Mouse (Mus musculus) layer of hippocampus, postnatal 14 days (tissue): ENCODE results near the gene Tmem243. TPM values are rescaled to one million over a fixed set of nuclear protein-coding genes. Genes with fewer than 3 reads are reported as not detected.
"Not testable (repeated sequence)": the region's sequence is repeated elsewhere in the genome, so short reads cannot be mapped to it uniquely, and the experiment has no call there.

Experiments
- DNase-seq, 2 experiments: peaks; one replicate each; pipeline ENCODE4 v3.0.0; 2021 to 2022; ENCODE audit warnings: low spot score in 2 of 2, mixed read lengths in 1 of 2
- total RNA-seq, 2 experiments: library from RNA; stranded (reverse); gene quantifications; 2 replicates each; pipeline ENCODE4 v1.2.3; 2021

Gene Tmem243
- total RNA-seq, 2 experiments from 2014 or later = 7.4 to 7.8 TPM

GRCm38 (mm10) chr5:9103958-9104357 lies 3.5 kb downstream of the Tmem243 start:
- no peak for DNase-seq

DNA sequence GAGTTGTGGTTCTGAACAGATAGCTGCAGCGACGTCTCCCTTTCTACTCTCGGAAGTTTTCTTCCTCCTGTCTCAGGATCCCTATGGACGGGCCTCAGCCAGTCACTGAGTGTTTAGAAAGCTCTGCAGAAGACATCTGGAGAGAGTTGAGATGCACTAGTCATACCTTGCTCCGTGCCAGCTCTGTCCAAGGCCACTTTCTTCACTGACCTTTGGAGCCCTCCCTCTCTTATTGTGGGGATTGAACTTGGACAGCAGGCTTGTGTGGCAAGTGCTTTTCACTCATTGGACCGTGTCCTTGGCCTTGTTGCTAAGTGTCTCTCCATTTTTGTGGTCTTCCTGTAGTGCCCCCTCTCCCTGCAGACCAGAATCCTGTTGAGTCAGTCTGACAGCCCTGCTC lies 6.3 kb downstream of the Tmem243 start:
- no peak for DNase-seq

DNA sequence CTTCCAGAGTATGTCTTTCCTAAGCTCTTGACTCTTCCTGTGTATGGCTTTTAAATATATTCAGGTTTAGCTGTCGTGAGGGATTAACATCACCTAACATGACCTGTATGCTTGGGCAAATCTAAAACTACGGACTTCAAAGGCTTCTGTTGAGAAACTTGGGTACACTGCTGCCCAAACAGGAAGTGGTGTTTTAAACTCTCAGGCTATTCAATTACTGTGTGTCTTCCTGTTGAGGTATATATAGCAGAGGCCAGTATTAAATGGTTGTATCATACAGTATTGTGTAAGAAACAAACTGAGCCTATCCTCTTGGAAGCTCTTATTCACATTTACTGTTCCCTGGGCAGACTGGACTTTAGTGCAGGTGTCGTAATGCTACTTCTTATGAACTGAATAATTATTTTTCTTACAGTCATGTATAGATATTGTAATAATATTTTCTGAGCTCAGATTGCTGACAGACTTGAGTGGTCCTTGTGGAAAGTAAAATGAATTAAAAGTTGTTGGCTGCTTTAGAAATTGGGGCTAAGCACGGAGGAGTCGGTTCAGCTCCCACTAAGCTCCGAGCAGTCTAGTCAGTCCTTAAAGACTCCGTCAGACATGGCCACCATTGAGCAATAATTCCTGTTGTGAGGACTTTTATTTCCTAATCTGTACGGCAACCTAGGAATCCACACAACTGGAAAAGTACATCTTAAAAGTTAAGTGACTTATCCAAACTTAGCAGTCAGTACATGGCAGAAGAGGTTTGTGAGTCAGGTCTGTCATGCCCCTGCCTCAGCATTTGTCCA lies 7.0 kb downstream of the Tmem243 start:
- DNase-seq = no peak

DNA sequence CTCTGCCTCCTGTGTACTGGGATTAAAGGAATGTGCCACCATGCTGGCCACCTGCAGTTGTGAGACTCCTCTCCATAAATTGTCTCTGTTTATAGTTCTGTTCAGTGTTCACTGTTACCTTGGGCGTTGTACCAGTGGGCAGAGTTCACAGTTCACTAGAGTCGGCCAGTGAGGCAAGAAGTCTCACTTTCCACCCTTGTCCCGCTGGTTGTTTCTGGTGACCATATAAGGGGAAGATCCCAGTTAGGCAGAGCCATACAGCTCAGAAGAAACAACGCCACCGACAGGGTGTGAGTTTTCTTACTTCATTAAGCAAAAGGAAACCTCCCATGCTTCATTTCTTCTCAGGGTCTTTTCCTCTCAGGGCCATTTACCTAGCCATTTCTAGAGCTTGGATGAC lies 8.0 kb downstream of the Tmem243 start:
- DNase-seq = no peak

DNA sequence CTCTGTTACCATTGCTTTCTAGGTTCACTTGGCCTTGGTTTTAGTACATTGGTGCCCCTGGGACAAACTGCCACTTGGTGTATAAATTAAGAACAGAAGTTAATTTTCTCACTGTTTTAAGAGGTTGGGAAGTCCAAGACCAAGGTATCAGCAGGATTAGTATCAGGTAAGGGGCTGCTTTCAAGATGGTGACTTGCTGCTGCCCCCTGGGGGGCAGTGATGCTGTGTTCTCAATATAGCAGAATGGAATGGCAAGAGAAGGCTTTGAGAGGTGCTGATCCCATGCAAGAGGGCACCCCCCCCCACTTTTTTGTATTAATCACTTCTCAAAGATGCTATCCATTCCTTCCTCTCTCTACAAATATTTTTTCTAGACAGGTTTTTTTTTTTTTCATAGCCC lies 9.1 kb downstream of the Tmem243 start:
- no peak for DNase-seq

DNA sequence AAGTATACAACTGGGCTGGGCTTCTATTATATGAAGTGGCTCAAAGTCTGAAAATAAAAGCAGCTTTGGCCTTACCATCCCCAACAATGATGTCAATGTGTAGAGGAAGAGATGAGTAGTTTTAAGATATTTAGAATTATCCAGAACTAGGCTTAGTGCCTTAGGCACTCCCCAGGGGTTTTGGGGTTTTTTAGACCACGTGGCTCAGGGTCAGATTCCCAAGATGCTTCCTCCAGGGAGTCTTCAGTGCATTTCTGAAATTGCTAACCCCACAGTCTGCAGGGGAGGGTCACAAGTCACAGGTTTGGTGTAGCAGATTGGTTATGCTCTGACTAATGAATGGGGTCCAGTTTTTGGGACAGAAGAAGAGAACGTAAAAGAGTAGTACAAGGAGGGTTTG lies 10.8 kb downstream of the Tmem243 start:
- no peak for DNase-seq

DNA sequence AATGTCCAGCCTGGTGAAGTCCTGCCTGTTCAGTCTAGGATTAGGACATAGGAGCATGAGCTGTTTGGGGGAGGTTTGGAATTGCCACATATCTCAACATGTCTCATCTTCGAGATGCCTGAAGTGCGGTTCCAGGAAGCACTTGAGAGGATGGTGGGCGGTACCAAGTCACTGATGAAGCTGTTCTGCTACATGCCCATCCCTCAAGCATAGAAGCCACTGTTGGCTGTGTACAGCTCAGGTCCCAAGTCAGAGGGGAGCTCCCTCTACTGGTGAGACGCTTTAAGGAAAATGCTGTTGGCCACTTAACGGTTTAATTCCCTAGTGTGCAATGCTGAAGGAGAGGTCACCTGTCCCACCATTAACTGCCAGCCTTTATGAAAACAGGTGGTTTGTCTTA lies 11.3 kb downstream of the Tmem243 start:
- DNase-seq = peak; percentile 34 to 49

- peak in 1 of 2 experiments; percentile 22 for DNase-seq
These were observed 13.7 kb downstream of the Tmem243 start for GRCm38 (mm10) chr5:9114162-9114561.

DNA sequence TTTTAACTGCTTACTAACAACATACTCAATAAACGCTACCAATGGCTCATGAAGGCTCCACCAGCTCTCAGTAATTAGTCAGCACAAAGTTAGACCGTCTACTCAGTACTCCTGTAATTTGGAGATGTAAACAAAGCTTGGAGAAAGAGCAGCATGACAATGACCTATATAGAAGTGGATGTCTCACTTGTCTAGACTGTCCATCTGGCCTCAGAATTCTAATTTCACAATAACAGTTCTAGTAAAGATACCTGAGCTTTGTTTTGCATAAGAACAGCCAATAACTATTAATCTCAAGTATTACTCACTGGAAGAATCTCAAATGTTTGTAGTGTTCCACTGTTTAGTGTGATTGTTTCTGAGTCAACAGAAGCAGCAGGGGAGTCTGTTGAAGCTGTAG lies 23.7 kb downstream of the Tmem243 start:
- DNase-seq = no peak

GRCm38 (mm10) chr5:9128566-9128965 lies 28.1 kb downstream of the Tmem243 start:
- peak in 1 of 2 experiments; percentile 52 for DNase-seq

DNA sequence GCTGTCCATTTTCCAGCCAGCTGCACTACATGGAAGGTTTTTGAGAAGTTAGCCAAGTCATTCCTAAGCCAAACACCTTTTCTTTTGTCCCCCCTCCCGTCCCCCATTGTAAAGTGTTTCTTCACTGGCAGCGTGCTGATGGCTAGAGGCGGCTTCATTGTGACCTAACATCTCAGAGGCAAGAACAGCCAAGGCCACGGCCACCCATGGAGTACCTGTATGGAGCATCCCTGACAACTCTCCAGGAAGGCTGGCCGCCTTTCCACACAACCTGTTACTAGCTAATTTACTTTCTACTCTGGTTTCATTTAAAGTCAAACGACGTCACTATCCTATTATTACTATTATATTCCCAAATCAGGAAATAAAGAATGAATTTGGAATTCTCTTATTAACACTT lies 31.3 kb downstream of the Tmem243 start:
- DNase-seq = no peak

DNA sequence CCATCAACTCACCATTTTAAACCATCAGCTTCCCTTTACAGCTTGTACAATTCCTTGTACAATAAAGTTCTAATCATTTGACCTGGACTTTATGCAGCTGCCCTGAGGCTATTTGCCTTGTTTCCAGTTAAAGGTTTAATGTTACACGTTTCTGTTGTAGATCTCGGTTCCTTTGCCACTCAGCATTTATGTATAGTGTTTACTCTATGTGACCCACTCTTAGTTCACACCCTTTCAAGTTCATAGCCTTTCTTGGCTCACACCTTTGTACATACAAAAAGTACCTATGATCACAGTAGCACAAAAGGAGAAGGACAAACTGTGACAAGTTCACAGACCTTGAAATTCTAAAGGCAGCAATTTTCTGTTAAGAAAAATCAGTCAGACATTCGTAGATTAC lies 35.1 kb downstream of the Tmem243 start:
- no peak for DNase-seq

GRCm38 (mm10) chr5:9140724-9141123 lies 40.3 kb downstream of the Tmem243 start:
- DNase-seq = no peak

- no peak for DNase-seq
These were observed 41.9 kb downstream of the Tmem243 start for GRCm38 (mm10) chr5:9142376-9142775.

GRCm38 (mm10) chr5:9149273-9149850 lies 48.9 kb downstream of the Tmem243 start:
- no peak for DNase-seq

DNA sequence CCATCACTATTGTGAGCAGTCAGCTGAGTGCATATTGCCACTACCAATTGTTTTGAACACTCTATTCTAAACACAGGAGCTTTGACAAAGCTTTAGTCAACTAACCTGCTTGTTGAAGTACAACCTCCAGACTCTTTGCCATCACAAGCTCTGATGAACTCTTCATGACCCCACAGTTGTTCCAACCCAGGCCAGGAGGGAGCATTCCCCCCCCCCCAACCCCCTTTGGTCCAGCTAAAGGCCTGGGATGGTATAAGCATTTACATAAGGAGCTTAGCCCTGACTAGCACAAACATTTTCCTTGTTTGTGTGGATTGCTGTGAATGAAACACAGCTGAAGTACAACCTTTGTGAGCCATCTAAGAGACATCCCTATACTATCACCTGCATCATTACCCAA lies 56.3 kb downstream of the Tmem243 start:
- no peak for DNase-seq

- DNase-seq = no peak
These were observed 56.9 kb downstream of the Tmem243 start for GRCm38 (mm10) chr5:9157336-9157735.

- peak in 1 of 2 experiments; percentile 22 for DNase-seq
These were observed 60.5 kb downstream of the Tmem243 start for GRCm38 (mm10) chr5:9160831-9161455.

- peak; percentile 87 to 94 for DNase-seq
These were observed 61.1 kb downstream of the Tmem243 start, which contains the start of gene Dmtf1 for GRCm38 (mm10) chr5:9161456-9162041. Gene Dmtf1 (minus strand): TSS chr5:9161776.

GRCm38 (mm10) chr5:9162088-9162487 lies 61.6 kb downstream of the Tmem243 start:
- no peak for DNase-seq

GRCm38 (mm10) chr5:9163411-9163810 lies 62.9 kb downstream of the Tmem243 start:
- DNase-seq = no peak

- DNase-seq = not testable (repeated sequence)
These were observed 64.7 kb downstream of the Tmem243 start for GRCm38 (mm10) chr5:9165151-9165550.
